Mouse (Mus musculus) hematopoietic multipotent progenitor cell, adult 10-12 weeks (in vitro differentiated cells): Measurements from ENCODE around the gene Prepl. TPM values are rescaled to one million over a fixed set of nuclear protein-coding genes. Genes with fewer than 3 reads are reported as not detected.

Experiments used
- polyA plus RNA-seq: library from polyadenylated mRNA; stranded (reverse); fragments of >175 nt; gene quantifications from 2 replicates; pipeline ENCODE4 v1.2.3, GENCODE M21; 2012; ENCODE audit warnings: low replicate concordance

The Prepl gene
- 0.79 and 1.2 TPM in 2 replicates for polyA plus RNA-seq

DNA sequence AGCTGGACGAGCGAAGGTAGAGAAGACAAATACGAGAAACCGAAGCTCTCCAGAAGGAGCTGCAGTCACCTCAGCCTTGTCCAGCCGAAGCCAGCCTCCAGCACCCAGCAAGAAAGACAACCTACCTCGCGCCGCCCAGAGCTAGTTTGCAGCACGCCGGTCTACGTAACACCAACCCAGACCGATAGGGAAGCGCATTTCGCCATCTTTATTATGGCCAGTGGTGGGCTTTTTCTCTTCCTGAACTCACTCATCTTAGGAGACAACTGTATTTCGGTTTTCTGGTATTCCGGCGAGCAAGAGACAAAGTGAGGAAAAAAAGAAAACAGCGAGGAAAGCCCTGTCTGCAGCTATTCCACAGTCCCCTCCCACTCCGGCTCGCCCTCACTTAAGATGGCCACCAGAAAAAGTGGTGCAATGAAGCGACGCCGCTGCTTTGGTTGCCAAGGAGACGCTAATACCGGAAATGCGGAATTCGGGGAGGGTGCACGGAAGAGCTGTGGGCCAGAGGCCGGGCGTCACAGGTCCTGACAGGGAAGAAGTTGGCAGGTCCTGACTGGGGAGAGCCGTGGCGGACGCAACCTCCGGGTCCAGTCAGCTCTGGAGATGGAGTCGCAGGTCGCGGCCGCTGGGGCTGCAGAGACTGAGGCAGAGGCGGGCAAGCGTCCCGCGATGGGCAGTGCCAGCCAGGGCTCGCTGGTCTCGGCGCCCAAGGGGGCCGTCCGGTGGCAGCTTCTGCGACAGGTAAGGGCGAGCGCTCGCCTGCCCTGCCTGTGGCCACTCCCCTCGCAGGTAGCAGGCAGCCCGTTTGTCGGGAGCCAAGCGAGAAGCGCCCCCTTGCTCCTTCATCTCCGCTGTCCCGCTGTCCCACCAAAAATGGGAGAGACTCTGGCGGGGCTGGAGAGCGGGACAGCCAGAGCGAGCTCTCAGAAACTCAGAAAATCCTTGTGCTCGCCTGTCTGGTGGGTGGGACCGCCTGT, at the start of gene Prepl, which contains the start of gene Camkmt:
Gene Prepl (minus strand): TSS at position 122 of the 980 bp plus-strand sequence.
Gene Camkmt (plus strand): TSS at position 433 of the 980 bp plus-strand sequence.

DNA sequence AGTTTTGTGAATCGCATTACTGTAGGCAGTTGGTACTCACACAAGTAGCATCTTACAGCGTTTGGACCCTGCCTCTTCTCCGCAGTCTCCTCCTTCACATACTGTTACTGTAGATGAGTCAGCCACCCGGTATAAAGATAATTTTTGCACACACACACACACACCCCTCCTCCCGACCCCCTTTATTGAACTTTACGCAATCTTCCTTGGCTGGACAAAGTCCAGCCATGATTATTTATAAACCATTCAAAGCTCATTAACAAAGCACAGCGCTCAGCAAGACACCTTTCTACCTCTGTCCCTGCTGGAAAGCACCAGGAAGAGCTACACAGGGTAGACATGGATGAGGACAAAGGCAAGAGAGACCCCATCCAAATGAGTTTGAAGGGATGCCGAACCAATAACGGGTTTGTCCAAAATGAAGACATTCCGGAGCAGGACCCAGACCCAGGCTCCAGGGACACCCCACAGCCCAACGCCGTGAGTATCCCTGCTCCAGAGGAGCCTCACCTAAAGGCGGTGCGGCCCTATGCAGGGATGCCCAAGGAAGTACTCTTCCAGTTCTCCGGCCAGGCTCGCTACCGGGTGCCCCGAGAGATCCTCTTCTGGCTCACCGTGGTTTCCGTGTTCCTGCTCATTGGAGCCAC, 61.8 kb downstream of the Prepl start, which contains the start of gene Slc3a1:
Gene Slc3a1 (plus strand): TSS at position 284 of the 647 bp plus-strand sequence.

Other genes starting within 250 kb of the Prepl start
- gene Ppm1b, start 133.5 kb downstream of the Prepl start, polyA plus RNA-seq, result 20.4 and 39.6 TPM in 2 replicates
- gene Slc3a1, start 61.9 kb downstream of the Prepl start, polyA plus RNA-seq, result 0.05 TPM in 1 of 2 replicates, not detected in the other
- gene Camkmt, start 311 bp upstream of the Prepl start, polyA plus RNA-seq, result 6.7 and 8.4 TPM in 2 replicates